Mouse (Mus musculus): Measurements from ENCODE around the gene Pabpc6. TPM values are rescaled to one million over a fixed set of nuclear protein-coding genes. Genes with fewer than 3 reads are reported as not detected.

Gene Pabpc6
- polyA plus RNA-seq (2012; rRNA removed), result not detected in 2 replicates

DNA sequence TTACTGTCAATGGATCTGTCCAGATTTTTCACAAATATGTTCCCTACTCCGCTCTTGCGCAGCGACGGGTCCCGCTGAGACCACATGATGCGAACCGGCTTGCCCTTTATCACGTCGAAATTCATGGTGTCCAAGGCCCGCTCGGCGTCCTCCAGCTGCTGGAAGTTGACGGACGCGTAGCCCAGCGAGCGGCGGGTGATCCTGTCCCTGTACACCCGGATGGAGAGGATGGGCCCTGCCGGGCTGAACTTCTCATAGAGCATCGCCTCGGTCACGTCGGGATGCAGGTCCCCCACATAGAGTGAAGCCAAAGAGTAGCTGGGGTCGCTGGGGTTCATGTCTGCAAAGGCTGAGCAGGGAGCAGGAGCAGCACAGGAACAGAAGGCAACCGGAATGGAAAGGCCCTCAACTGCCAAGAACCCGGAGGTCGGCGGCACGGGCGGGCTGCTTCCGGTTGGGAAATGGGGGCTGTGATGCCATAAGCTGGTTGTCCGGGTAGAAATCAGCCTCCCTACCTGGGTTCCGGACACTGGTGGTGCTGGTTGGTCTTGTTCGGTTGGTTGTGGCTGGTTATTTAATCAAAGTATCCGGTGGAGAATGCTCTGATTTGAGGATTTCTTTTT is at the start of gene Pabpc6:
Pabpc6 (minus strand) TSS at position 435 of the 623 bp plus-strand sequence.
- no peak for TF ChIP-seq CTCF (IDR thresholded peaks at IDR 0.05; ENCODE audit: insufficient read depth, low read length)
- no peak for TF ChIP-seq POLR2A (IDR thresholded peaks at IDR 0.05; ENCODE audit: borderline replicate concordance, extremely low read depth, low read depth, low read length)
- H3K4me1 ChIP-seq (ENCODE audit: control insufficient read depth, insufficient read depth, low read length), result no peaks in the 10 kb centered on the region
- no peak within 1 kb of the TSS for H3K4me3 ChIP-seq (replicated peaks; ENCODE audit: extremely low read depth, low read depth, low read length)
- WGBS, result 90% methylated on average over 36 of the region's 36 CpGs
- DNase-seq, result no peak

DNA sequence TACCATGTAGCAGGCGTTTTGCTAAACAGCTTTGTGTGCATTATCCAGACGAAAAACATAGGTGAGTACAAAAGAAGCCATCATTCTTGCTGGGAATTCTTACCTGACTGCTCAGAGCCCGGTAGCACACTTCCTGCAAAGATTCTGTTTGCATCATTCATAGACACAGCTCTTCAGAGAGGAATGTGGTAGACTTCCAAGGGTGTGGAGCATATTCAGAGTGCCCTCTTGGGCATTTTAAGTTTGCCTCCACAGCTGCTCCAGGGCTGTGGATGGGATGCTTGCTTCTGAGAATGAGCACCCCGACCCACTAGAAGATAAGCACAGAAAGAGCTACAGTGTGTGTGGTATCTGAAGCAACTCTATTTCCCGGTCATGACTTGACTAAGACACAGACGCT is 41.4 kb upstream of the Pabpc6 start:
- no peak overlapping the region for H3K4me3 ChIP-seq (replicated peaks; ENCODE audit: extremely low read depth, low read depth, low read length)
- no peak for DNase-seq
- WGBS, result 74% methylated on average over 6 of the region's 6 CpGs
- TF ChIP-seq CTCF (IDR thresholded peaks at IDR 0.05; ENCODE audit: insufficient read depth, low read length) (no peak), POLR2A (IDR thresholded peaks at IDR 0.05; ENCODE audit: borderline replicate concordance, extremely low read depth, low read depth, low read length) (no peak)
- no peaks in the 10 kb centered on the region; the same call in 1 of the 2 replicates for H3K4me1 ChIP-seq (ENCODE audit: control insufficient read depth, insufficient read depth, low read length)

DNA sequence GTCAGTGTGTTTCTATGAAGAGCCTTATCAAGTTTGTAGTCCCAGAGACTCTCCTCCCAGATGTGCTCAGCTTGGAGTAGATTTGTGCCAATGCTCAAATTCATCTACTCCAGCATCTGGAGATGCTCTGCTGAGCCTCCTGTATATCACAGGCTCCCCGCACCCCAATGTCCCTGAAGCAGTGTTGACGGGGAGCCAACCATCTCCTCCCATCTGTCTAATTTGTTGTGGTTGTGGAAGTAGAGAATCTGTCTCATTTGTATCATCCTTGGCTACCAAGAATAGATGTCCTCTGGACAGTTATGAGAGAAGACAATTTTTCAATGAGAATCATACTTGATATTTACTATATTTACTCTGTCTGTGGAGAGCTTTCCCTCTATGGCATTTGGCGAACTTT is 39.4 kb upstream of the Pabpc6 start:
- no peak for TF ChIP-seq CTCF (IDR thresholded peaks at IDR 0.05; ENCODE audit: insufficient read depth, low read length)
- no peak for TF ChIP-seq POLR2A (IDR thresholded peaks at IDR 0.05; ENCODE audit: borderline replicate concordance, extremely low read depth, low read depth, low read length)

DNA sequence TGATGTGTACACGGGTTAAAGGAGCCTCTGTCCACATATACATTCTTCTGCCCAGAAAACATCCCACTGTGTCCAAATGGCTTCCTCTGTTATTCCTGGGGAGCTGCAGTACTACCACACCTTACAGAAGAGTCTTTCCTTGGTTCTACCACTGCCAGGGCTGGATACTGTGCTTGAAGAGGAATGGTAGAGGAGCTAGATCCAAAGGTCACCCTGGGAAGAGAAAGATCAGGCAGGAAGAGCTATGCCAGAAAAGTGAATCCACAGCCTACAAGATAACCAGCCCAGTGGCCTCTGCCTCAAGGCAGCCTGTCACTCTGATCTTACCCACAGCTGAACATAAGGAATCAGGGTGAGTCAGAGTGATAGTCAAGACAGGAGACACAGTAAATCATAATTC is 37.8 kb upstream of the Pabpc6 start:
- no peak for TF ChIP-seq CTCF (IDR thresholded peaks at IDR 0.05; ENCODE audit: insufficient read depth, low read length)
- no peak for TF ChIP-seq POLR2A (IDR thresholded peaks at IDR 0.05; ENCODE audit: borderline replicate concordance, extremely low read depth, low read depth, low read length)
- 56% methylated on average over 1 of the region's 1 CpGs for WGBS
- no peak overlapping the region for H3K4me3 ChIP-seq (replicated peaks; ENCODE audit: extremely low read depth, low read depth, low read length)
- no peaks in the 10 kb centered on the region; the same call in 1 of the 2 replicates for H3K4me1 ChIP-seq (ENCODE audit: control insufficient read depth, insufficient read depth, low read length)
- no peak for DNase-seq

More for the DNA sequence above, 39.4 kb upstream of the Pabpc6 start:
- 88% methylated on average over 3 of the region's 3 CpGs for whole genome bisulfite sequencing
- Histone ChIP-seq H3K4me1 (ENCODE audit: control insufficient read depth, insufficient read depth, low read length) (no peaks in the 10 kb centered on the region; the same call in 1 of the 2 replicates), H3K4me3 (replicated peaks; ENCODE audit: extremely low read depth, low read depth, low read length) (no peak overlapping the region)
- DNase-seq, result no peak

DNA sequence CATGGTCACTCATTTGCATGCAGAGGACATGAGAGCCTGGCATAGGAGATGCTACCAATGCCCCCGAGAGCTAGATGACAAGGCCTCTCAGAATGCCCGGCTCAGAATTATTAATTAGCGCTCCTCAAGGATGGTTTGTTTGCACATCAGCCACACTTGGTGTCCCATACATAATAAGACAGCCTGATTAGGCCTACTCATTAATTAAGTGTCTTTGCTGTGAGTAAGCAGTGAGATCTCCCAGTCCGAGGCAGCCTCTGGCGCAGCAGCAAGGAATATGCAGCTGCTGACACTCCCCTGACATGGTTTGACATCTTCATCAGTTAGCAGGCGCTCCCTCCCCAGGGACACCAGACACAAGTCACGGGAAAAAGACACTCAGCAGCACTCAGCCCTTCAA is 28.2 kb upstream of the Pabpc6 start:
- no peak for DNase-seq
- TF ChIP-seq CTCF (IDR thresholded peaks at IDR 0.05; ENCODE audit: insufficient read depth, low read length) (no peak), POLR2A (IDR thresholded peaks at IDR 0.05; ENCODE audit: borderline replicate concordance, extremely low read depth, low read depth, low read length) (no peak)
- WGBS, result 62% methylated on average over 7 of the region's 7 CpGs

DNA sequence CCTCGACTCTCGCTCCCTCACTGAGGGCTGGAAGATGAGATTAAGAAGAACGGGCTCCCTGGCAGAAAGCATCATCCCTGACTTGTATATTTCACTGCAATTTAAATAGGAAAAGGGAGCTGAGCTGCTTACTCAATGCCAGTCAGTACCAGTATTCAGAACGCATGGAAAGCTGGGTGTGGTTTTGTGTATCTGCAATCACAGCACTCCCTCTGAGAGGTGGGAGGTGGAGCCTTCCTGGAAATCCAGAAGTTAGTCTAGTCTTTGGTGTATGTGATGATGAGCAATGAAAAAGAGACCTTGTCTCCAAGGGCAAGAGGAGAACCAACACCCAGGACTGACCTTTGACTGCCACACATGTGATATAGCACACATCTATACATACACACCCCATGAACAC is 21.7 kb upstream of the Pabpc6 start:
- TF ChIP-seq CTCF (IDR thresholded peaks at IDR 0.05; ENCODE audit: insufficient read depth, low read length) (no peak), POLR2A (IDR thresholded peaks at IDR 0.05; ENCODE audit: borderline replicate concordance, extremely low read depth, low read depth, low read length) (no peak)
- DNase-seq, result no peak
- WGBS, result 61% methylated on average over 4 of the region's 4 CpGs
- H3K4me3 ChIP-seq (replicated peaks; ENCODE audit: extremely low read depth, low read depth, low read length), result no peak overlapping the region
- no peaks in the 10 kb centered on the region for H3K4me1 ChIP-seq (ENCODE audit: control insufficient read depth, insufficient read depth, low read length)

More for the DNA sequence above, 28.2 kb upstream of the Pabpc6 start:
- Histone ChIP-seq H3K4me3 (replicated peaks; ENCODE audit: extremely low read depth, low read depth, low read length) (no peak overlapping the region), H3K4me1 (ENCODE audit: control insufficient read depth, insufficient read depth, low read length) (no peaks in the 10 kb centered on the region)

DNA sequence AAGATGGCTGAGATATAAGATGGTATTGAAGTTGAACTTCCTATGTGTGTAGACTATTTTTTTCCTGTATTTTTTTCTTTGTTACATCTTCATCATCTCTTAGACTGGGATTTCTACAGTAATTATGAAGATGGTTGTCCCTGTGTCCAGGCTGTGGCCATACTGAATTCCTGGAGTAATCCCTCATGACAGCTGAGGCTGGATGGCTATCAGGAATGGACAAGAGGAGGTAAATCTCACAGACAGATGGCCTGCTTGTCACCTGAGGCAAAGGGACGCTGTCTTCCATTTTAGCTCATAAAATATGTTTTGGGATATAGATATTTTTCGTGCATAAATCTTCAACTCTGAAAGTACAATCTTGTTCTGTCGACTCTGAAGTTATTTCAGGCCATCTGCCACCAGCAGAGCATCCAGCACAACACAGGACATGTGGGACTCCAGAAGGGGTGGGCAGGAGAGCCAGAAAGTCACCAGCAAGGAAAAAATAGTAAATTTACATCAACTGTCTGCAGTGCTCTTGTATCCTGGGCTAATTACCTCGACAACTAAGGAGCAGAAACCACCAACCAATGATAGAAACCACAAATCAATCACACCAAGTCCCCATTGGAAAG is 14.1 kb upstream of the Pabpc6 start:
- no peak for DNase-seq
- TF ChIP-seq CTCF (IDR thresholded peaks at IDR 0.05; ENCODE audit: insufficient read depth, low read length) (no peak), POLR2A (IDR thresholded peaks at IDR 0.05; ENCODE audit: borderline replicate concordance, extremely low read depth, low read depth, low read length) (no peak)
- H3K4me1 ChIP-seq (ENCODE audit: control insufficient read depth, insufficient read depth, low read length), result no peaks in the 10 kb centered on the region
- 66% methylated on average over 4 of the region's 4 CpGs for WGBS
- H3K4me3 ChIP-seq (replicated peaks; ENCODE audit: extremely low read depth, low read depth, low read length), result no peak overlapping the region

DNA sequence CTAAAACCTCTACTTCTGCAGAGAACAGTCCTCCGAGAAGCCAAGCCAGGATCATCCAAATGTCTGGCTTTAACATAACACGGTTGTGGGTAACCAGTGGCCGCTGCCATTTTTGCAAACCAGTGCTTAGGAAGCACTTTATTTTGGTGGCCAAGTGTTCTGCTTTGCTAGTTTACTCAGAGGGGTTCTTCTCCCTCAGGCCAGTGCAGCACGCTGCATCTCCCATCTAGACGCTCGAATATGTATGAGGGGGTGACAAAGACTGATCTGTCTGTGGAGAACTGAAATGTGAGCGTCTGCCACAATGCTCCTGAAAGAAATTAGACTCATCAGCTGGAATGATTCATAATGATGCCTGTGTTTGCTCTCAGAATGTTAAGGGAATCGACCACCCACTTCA is 11.2 kb upstream of the Pabpc6 start:
- 80% methylated on average over 8 of the region's 8 CpGs for WGBS
- DNase-seq, result no peak
- H3K4me3 ChIP-seq (replicated peaks; ENCODE audit: extremely low read depth, low read depth, low read length), result no peak overlapping the region
- H3K4me1 ChIP-seq (ENCODE audit: control insufficient read depth, insufficient read depth, low read length), result no peaks in the 10 kb centered on the region
- no peak for TF ChIP-seq POLR2A (IDR thresholded peaks at IDR 0.05; ENCODE audit: borderline replicate concordance, extremely low read depth, low read depth, low read length)
- no peak for TF ChIP-seq CTCF (IDR thresholded peaks at IDR 0.05; ENCODE audit: insufficient read depth, low read length)

DNA sequence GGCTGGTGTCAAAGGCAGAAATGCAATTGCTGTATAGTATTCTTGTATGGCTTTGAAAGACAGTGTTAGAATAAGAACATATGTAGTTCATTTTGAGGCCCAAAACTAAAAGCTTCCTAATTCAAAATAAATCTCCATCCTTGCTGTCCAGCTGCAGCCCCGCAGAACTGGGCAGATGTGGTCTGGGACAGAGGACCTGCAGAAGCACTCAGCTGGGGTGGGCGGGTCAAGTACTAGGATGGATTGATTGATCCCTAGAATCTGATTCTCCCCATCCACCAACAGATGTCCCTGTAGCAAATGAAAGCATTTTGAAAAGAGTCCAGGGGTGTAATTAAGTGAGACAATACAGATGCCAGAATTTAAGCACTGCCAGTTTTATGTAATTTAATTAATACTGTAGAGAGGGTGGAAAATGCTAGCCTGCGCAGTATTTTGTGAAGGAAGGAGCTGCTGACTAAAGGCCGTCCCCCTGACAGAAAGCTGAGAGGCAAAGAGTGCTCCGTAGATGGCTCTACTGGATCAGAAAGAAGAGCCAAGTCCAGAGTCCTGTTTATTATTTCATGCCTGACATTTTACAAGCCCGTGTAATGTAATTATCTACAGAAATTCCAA is 5.8 kb upstream of the Pabpc6 start:
- TF ChIP-seq POLR2A (IDR thresholded peaks at IDR 0.05; ENCODE audit: borderline replicate concordance, extremely low read depth, low read depth, low read length), result no peak
- 71% methylated on average over 6 of the region's 6 CpGs for WGBS
- no peak for DNase-seq
- no peak overlapping the region for H3K4me3 ChIP-seq (replicated peaks; ENCODE audit: extremely low read depth, low read depth, low read length)
- no peaks in the 10 kb centered on the region for H3K4me1 ChIP-seq (ENCODE audit: control insufficient read depth, insufficient read depth, low read length)

DNA sequence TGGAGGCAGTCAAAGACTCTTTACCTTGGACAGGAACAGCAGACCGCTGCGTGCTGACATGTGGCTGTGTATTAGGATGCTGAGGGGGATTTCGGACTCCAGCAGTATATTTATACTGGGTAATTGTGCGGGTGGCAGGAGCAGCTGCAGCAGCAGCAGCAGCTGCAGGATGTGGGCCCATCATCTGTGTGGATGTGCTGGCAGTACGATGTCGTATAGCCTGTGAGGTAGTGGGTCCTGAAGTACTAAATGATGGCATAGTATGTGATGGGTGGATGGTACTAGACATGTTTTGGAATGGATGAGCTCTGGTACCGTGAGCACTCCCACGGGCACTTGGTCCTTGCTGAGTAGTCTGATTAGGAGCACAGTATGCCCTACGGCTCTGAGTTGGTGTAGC is 1.6 kb downstream of the Pabpc6 start:
- Histone ChIP-seq H3K4me3 (replicated peaks; ENCODE audit: extremely low read depth, low read depth, low read length) (no peak overlapping the region), H3K4me1 (ENCODE audit: control insufficient read depth, insufficient read depth, low read length) (no peaks in the 10 kb centered on the region)
- WGBS, result 92% methylated on average over 9 of the region's 9 CpGs
- TF ChIP-seq CTCF (IDR thresholded peaks at IDR 0.05; ENCODE audit: insufficient read depth, low read length), result no peak
- no peak for TF ChIP-seq POLR2A (IDR thresholded peaks at IDR 0.05; ENCODE audit: borderline replicate concordance, extremely low read depth, low read depth, low read length)
- no peak for DNase-seq
